Mouse (Mus musculus) midbrain, embryonic 12.5 days (tissue): Measurements from ENCODE around the gene Camk1d. TPM values are rescaled to one million over a fixed set of nuclear protein-coding genes. Genes with fewer than 3 reads are reported as not detected.

Experiments
- ATAC-seq: fragments of 200-750 bp; cut with Nextera tagmentation; 2 replicates; pipeline ENCODE4 v1.8.0; 2017; ENCODE audit warnings: low read depth, moderate TSS enrichment, moderate library complexity; ENCODE audit not compliant: low FRiP score
- H3K27ac ChIP-seq: fragments of 300-500 bp; sonication (generic); replicated peaks from 2 replicates; pipeline ENCODE4 v1.5.1; 2016; ENCODE audit warnings: mild to moderate bottlenecking
- H3K27me3 ChIP-seq: fragments of 300-500 bp; sonication (generic); 2 replicates; pipeline ENCODE4 v1.6.1; 2016; ENCODE audit warnings: mild to moderate bottlenecking
- H3K36me3 ChIP-seq: fragments of 300-500 bp; sonication (generic); 2 replicates; pipeline ENCODE4 v1.6.1; 2016
- H3K4me1 ChIP-seq: fragments of 300-500 bp; sonication (generic); 2 replicates; pipeline ENCODE4 v1.6.1; 2016
- H3K4me2 ChIP-seq: fragments of 300-500 bp; sonication (generic); replicated peaks from 2 replicates; pipeline ENCODE4 v1.6.1; 2016; ENCODE audit warnings: mild to moderate bottlenecking, moderate library complexity
- H3K4me3 ChIP-seq: fragments of 300-500 bp; sonication (generic); 2 replicates; pipeline ENCODE4 v1.5.1; 2016; ENCODE audit warnings: mild to moderate bottlenecking
- H3K9ac ChIP-seq: fragments of 300-500 bp; sonication (generic); replicated peaks from 2 replicates; pipeline ENCODE4 v1.6.1; 2016; ENCODE audit warnings: mild to moderate bottlenecking, moderate library complexity
- H3K9me3 ChIP-seq: fragments of 300-500 bp; sonication (generic); 2 replicates; pipeline ENCODE4 v1.6.1; 2016; ENCODE audit warnings: mild to moderate bottlenecking
- WGBS: fragments of 180-500 bp; shearing (Covaris S2); methylation state at CpG from one replicate; pipeline ENCODE4 v1.1.7; 2016; 5-methylcytosine and 5-hydroxymethylcytosine counted together
- polyA plus RNA-seq: library from polyadenylated mRNA; unstranded; fragments of >200 nt; fragmentation: Nextera tagmentation; extraction: Ambion mirVana; gene quantifications from 2 replicates; pipeline ENCODE4 v1.2.1, GENCODE M21; 2016

The Camk1d gene
- polyA plus RNA-seq, 1 experiment from 2014 or later, result 3.2 TPM

GRCm38 (mm10) chr2:5435587-5436253, 278.6 kb downstream of the Camk1d start:
- Histone ChIP-seq H3K4me1 (no peaks in the 10 kb centered on the region), H3K4me2 (no peak overlapping the region), H3K4me3 (no peak overlapping the region), H3K27me3 (no peaks in the 10 kb centered on the region), H3K9me3 (no peaks in the 10 kb centered on the region), H3K27ac (no peak overlapping the region), H3K36me3 (no peaks in the 10 kb centered on the region), H3K9ac (no peak overlapping the region)
- WGBS, result 85% methylated on average over 16 of the region's 16 CpGs
- ATAC-seq, result no peak

GRCm38 (mm10) chr2:5431309-5431708, 283.0 kb downstream of the Camk1d start:
- no peak for ATAC-seq
- H3K9ac ChIP-seq, result no peak overlapping the region
- peaks cover 11% of the 10 kb centered on the region; the same call in 1 of the 2 replicates for H3K4me1 ChIP-seq
- no peaks in the 10 kb centered on the region for H3K9me3 ChIP-seq
- H3K27ac ChIP-seq, result no peak overlapping the region
- H3K4me3 ChIP-seq, result no peak overlapping the region
- no peak overlapping the region for H3K4me2 ChIP-seq
- H3K27me3 ChIP-seq, result peaks cover 5% of the 10 kb centered on the region; the same call in 1 of the 2 replicates
- H3K36me3 ChIP-seq, result no peaks in the 10 kb centered on the region
- WGBS, result 70% methylated on average over 2 of the region's 2 CpGs

- H3K27me3 ChIP-seq, result peaks cover 6% of the 10 kb centered on the region; the same call in 1 of the 2 replicates
- ATAC-seq, result no peak
- H3K9ac ChIP-seq, result no peak overlapping the region
- no peak overlapping the region for H3K4me2 ChIP-seq
- no peak overlapping the region for H3K4me3 ChIP-seq
- WGBS, result 71% methylated on average over 8 of the region's 8 CpGs
- peaks cover 16% of the 10 kb centered on the region for H3K4me1 ChIP-seq
- no peak overlapping the region for H3K27ac ChIP-seq
- H3K36me3 ChIP-seq, result no peaks in the 10 kb centered on the region
- no peaks in the 10 kb centered on the region for H3K9me3 ChIP-seq
Measured at GRCm38 (mm10) chr2:5429921-5430320, 284.4 kb downstream of the Camk1d start.

GRCm38 (mm10) chr2:5426110-5426509, 288.2 kb downstream of the Camk1d start:
- Histone ChIP-seq H3K27me3 (peaks cover 13% of the 10 kb centered on the region; the same call in 1 of the 2 replicates), H3K4me3 (no peak overlapping the region), H3K9ac (no peak overlapping the region), H3K36me3 (no peaks in the 10 kb centered on the region), H3K27ac (no peak overlapping the region), H3K4me2 (no peak overlapping the region), H3K9me3 (no peaks in the 10 kb centered on the region), H3K4me1 (peaks cover 20% of the 10 kb centered on the region)
- ATAC-seq, result peak; percentile 84
- WGBS, result 3% methylated on average over 2 of the region's 2 CpGs

GRCm38 (mm10) chr2:5425612-5426011, 288.7 kb downstream of the Camk1d start:
- H3K9ac ChIP-seq, result no peak overlapping the region
- peaks cover 20% of the 10 kb centered on the region for H3K4me1 ChIP-seq
- no peaks in the 10 kb centered on the region for H3K36me3 ChIP-seq
- H3K9me3 ChIP-seq, result no peaks in the 10 kb centered on the region
- ATAC-seq, result 0 out of 2 replicates have a peak, but pooled peaks have one; percentile 12
- peaks cover 13% of the 10 kb centered on the region; the same call in 1 of the 2 replicates for H3K27me3 ChIP-seq
- H3K27ac ChIP-seq, result no peak overlapping the region
- H3K4me3 ChIP-seq, result no peak overlapping the region
- H3K4me2 ChIP-seq, result no peak overlapping the region
- 75% methylated on average over 3 of the region's 3 CpGs for WGBS

GRCm38 (mm10) chr2:5420621-5421196, 293.6 kb downstream of the Camk1d start:
- H3K27ac ChIP-seq, result no peak overlapping the region
- no peaks in the 10 kb centered on the region for H3K9me3 ChIP-seq
- no peak overlapping the region for H3K4me2 ChIP-seq
- H3K27me3 ChIP-seq, result peaks cover 8% of the 10 kb centered on the region; the same call in 1 of the 2 replicates
- no peak for ATAC-seq
- H3K9ac ChIP-seq, result no peak overlapping the region
- no peak overlapping the region for H3K4me3 ChIP-seq
- H3K36me3 ChIP-seq, result no peaks in the 10 kb centered on the region
- peaks cover 5% of the 10 kb centered on the region; the same call in 1 of the 2 replicates for H3K4me1 ChIP-seq
- WGBS, result 76% methylated on average over 5 of the region's 5 CpGs

GRCm38 (mm10) chr2:5418802-5419201, 295.5 kb downstream of the Camk1d start:
- WGBS, result 89% methylated on average over 4 of the region's 4 CpGs
- H3K36me3 ChIP-seq, result no peaks in the 10 kb centered on the region

GRCm38 (mm10) chr2:5417158-5418032, 296.9 kb downstream of the Camk1d start:
- H3K9ac ChIP-seq, result no peak overlapping the region
- no peak overlapping the region for H3K27ac ChIP-seq
- no peak overlapping the region for H3K4me2 ChIP-seq
- no peaks in the 10 kb centered on the region for H3K36me3 ChIP-seq
- 85% methylated on average over 6 of the region's 6 CpGs for WGBS
- ATAC-seq, result no peak
- H3K9me3 ChIP-seq, result no peaks in the 10 kb centered on the region
- H3K4me3 ChIP-seq, result no peak overlapping the region
- H3K27me3 ChIP-seq, result no peaks in the 10 kb centered on the region
- H3K4me1 ChIP-seq, result no peaks in the 10 kb centered on the region

More at GRCm38 (mm10) chr2:5418802-5419201, 295.5 kb downstream of the Camk1d start:
- no peak overlapping the region for H3K9ac ChIP-seq
- H3K27ac ChIP-seq, result no peak overlapping the region
- peaks cover 2% of the 10 kb centered on the region; the same call in 1 of the 2 replicates for H3K27me3 ChIP-seq
- no peaks in the 10 kb centered on the region for H3K9me3 ChIP-seq
- no peak overlapping the region for H3K4me2 ChIP-seq
- H3K4me3 ChIP-seq, result no peak overlapping the region
- H3K4me1 ChIP-seq, result peaks cover 5% of the 10 kb centered on the region; the same call in 1 of the 2 replicates
- ATAC-seq, result no peak

- no peaks in the 10 kb centered on the region for H3K36me3 ChIP-seq
- no peak overlapping the region for H3K4me3 ChIP-seq
- no peak overlapping the region for H3K27ac ChIP-seq
- no peaks in the 10 kb centered on the region for H3K9me3 ChIP-seq
- no peaks in the 10 kb centered on the region for H3K27me3 ChIP-seq
- H3K4me1 ChIP-seq, result peaks cover 3% of the 10 kb centered on the region; the same call in 1 of the 2 replicates
- H3K4me2 ChIP-seq, result no peak overlapping the region
- WGBS, result 64% methylated on average over 2 of the region's 2 CpGs
- ATAC-seq, result no peak
- H3K9ac ChIP-seq, result no peak overlapping the region
Measured at GRCm38 (mm10) chr2:5411774-5412173, 302.5 kb downstream of the Camk1d start.

- H3K4me1 ChIP-seq, result no peaks in the 10 kb centered on the region
- no peak overlapping the region for H3K27ac ChIP-seq
- no peak overlapping the region for H3K4me2 ChIP-seq
- no peak overlapping the region for H3K4me3 ChIP-seq
- H3K36me3 ChIP-seq, result no peaks in the 10 kb centered on the region
- no peak overlapping the region for H3K9ac ChIP-seq
- H3K27me3 ChIP-seq, result no peaks in the 10 kb centered on the region
- no peak for ATAC-seq
- 64% methylated on average over 3 of the region's 3 CpGs for WGBS
- no peaks in the 10 kb centered on the region for H3K9me3 ChIP-seq
Measured at GRCm38 (mm10) chr2:5403850-5404249, 310.5 kb downstream of the Camk1d start.

GRCm38 (mm10) chr2:5402036-5402435, 312.3 kb downstream of the Camk1d start:
- peaks cover 2% of the 10 kb centered on the region; the same call in 1 of the 2 replicates for H3K4me1 ChIP-seq
- no peak overlapping the region for H3K4me3 ChIP-seq
- 91% methylated on average over 12 of the region's 12 CpGs for WGBS
- H3K27me3 ChIP-seq, result no peaks in the 10 kb centered on the region
- no peaks in the 10 kb centered on the region for H3K36me3 ChIP-seq
- no peak overlapping the region for H3K9ac ChIP-seq
- no peak overlapping the region for H3K4me2 ChIP-seq
- H3K9me3 ChIP-seq, result no peaks in the 10 kb centered on the region
- no peak for ATAC-seq
- no peak overlapping the region for H3K27ac ChIP-seq

- Histone ChIP-seq H3K9me3 (no peaks in the 10 kb centered on the region), H3K4me2 (no peak overlapping the region), H3K4me1 (peaks cover 4% of the 10 kb centered on the region; the same call in 1 of the 2 replicates), H3K4me3 (no peak overlapping the region), H3K27ac (no peak overlapping the region), H3K27me3 (no peaks in the 10 kb centered on the region), H3K9ac (no peak overlapping the region), H3K36me3 (no peaks in the 10 kb centered on the region)
- no peak for ATAC-seq
- 94% methylated on average over 9 of the region's 9 CpGs for WGBS
Measured at GRCm38 (mm10) chr2:5398505-5398904, 315.8 kb downstream of the Camk1d start.
